Mouse (Mus musculus): ENCODE data around the gene Tead3. TPM values are rescaled to one million over a fixed set of nuclear protein-coding genes. Genes with fewer than 3 reads are reported as not detected.
"Not testable (repeated sequence)": the region's sequence is repeated elsewhere in the genome, so short reads cannot be mapped to it uniquely, and the experiment has no call there.

Gene Tead3
- total RNA-seq, 2 experiments from 2014 or later: 0.20 TPM; not detected in 1

- ATAC-seq (replicated peaks; ENCODE audit: low FRiP score, low TSS enrichment, poor library complexity, severe bottlenecking): no peak
These were observed 11.5 kb upstream of the Tead3 start for GRCm38 (mm10) chr17:28361921-28362652.

- ATAC-seq (replicated peaks; ENCODE audit: low FRiP score, low TSS enrichment, poor library complexity, severe bottlenecking): no peak
These were observed 10.1 kb upstream of the Tead3 start for GRCm38 (mm10) chr17:28360531-28361277.

- not testable (repeated sequence) for ATAC-seq (replicated peaks; ENCODE audit: low FRiP score, low TSS enrichment, poor library complexity, severe bottlenecking)
These were observed 8.1 kb upstream of the Tead3 start for GRCm38 (mm10) chr17:28358576-28359261.

- no peak for ATAC-seq (replicated peaks; ENCODE audit: low FRiP score, low TSS enrichment, poor library complexity, severe bottlenecking)
These were observed 5.3 kb upstream of the Tead3 start for GRCm38 (mm10) chr17:28355871-28356270.

- no peak for ATAC-seq (replicated peaks; ENCODE audit: low FRiP score, low TSS enrichment, poor library complexity, severe bottlenecking)
These were observed 1.4 kb upstream of the Tead3 start for GRCm38 (mm10) chr17:28352018-28352417.

GRCm38 (mm10) chr17:28351353-28351890, 805 bp upstream of the Tead3 start:
- no peak for ATAC-seq (replicated peaks; ENCODE audit: low FRiP score, low TSS enrichment, poor library complexity, severe bottlenecking)

- no peak for ATAC-seq (replicated peaks; ENCODE audit: low FRiP score, low TSS enrichment, poor library complexity, severe bottlenecking)
These were observed 634 bp downstream of the Tead3 start for GRCm38 (mm10) chr17:28349901-28350465.

- no peak for ATAC-seq (replicated peaks; ENCODE audit: low FRiP score, low TSS enrichment, poor library complexity, severe bottlenecking)
These were observed 1.2 kb downstream of the Tead3 start for GRCm38 (mm10) chr17:28349264-28349880.

GRCm38 (mm10) chr17:28348211-28348610, 2.4 kb downstream of the Tead3 start:
- no peak for ATAC-seq (replicated peaks; ENCODE audit: low FRiP score, low TSS enrichment, poor library complexity, severe bottlenecking)

GRCm38 (mm10) chr17:28347327-28347726, 3.3 kb downstream of the Tead3 start:
- ATAC-seq (replicated peaks; ENCODE audit: low FRiP score, low TSS enrichment, poor library complexity, severe bottlenecking): no peak

GRCm38 (mm10) chr17:28345882-28346281, 4.7 kb downstream of the Tead3 start:
- ATAC-seq (replicated peaks; ENCODE audit: low FRiP score, low TSS enrichment, poor library complexity, severe bottlenecking): no peak

- ATAC-seq (replicated peaks; ENCODE audit: low FRiP score, low TSS enrichment, poor library complexity, severe bottlenecking): no peak
These were observed 5.3 kb downstream of the Tead3 start for GRCm38 (mm10) chr17:28345271-28345721.

GRCm38 (mm10) chr17:28344670-28345069, 5.9 kb downstream of the Tead3 start:
- no peak for ATAC-seq (replicated peaks; ENCODE audit: low FRiP score, low TSS enrichment, poor library complexity, severe bottlenecking)

GRCm38 (mm10) chr17:28344050-28344607, 6.5 kb downstream of the Tead3 start:
- no peak for ATAC-seq (replicated peaks; ENCODE audit: low FRiP score, low TSS enrichment, poor library complexity, severe bottlenecking)

- ATAC-seq (replicated peaks; ENCODE audit: low FRiP score, low TSS enrichment, poor library complexity, severe bottlenecking): peak; percentile 75
These were observed 9.5 kb downstream of the Tead3 start for GRCm38 (mm10) chr17:28341091-28341490.

GRCm38 (mm10) chr17:28340578-28340977, 10.0 kb downstream of the Tead3 start:
- ATAC-seq (replicated peaks; ENCODE audit: low FRiP score, low TSS enrichment, poor library complexity, severe bottlenecking): no peak

- ATAC-seq (replicated peaks; ENCODE audit: low FRiP score, low TSS enrichment, poor library complexity, severe bottlenecking): no peak
These were observed 13.1 kb downstream of the Tead3 start for GRCm38 (mm10) chr17:28337547-28337946.

GRCm38 (mm10) chr17:28335267-28335666, 15.3 kb downstream of the Tead3 start:
- ATAC-seq (replicated peaks; ENCODE audit: low FRiP score, low TSS enrichment, poor library complexity, severe bottlenecking): no peak

All from megakaryocyte-erythroid progenitor cell, adult 5-6 weeks (primary cell).